Mouse (Mus musculus): ENCODE results near the gene Sp7.

DNA sequence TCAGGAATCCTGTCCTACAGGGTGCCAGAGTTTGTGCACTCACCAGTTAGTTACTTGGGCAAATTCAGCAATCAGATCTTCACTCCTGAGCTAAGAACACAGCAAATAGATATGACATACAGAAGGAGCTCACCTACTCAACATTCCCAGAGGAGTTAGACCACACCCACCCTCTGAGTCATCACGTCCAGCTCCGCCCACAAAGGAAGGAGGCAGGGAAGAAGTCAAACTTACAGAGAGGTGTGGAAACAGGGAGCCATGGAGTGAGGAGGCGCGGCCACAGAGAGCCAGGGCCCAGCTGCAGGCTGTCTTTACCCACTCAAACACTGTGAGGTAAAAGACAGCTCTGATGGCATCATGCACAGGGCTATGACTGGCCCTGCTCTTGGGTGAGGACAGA lies 20.5 kb downstream of the Sp7 start:
- TF ChIP-seq CTCF (IDR thresholded peaks at IDR 0.05; ENCODE audit: borderline replicate concordance, insufficient read depth, low read depth, low read length), result no peak
- TF ChIP-seq POLR2A (IDR thresholded peaks at IDR 0.05; ENCODE audit: borderline replicate concordance, insufficient read depth, low read length), result no peak

All from cerebellum, adult 2 months (tissue).